Mouse (Mus musculus): Measurements from ENCODE around the gene Pbxip1.

GRCm38 (mm10) chr3:89416158-89416557 is 20.3 kb upstream of the Pbxip1 start:
- TF ChIP-seq CTCF (IDR thresholded peaks at IDR 0.05; ENCODE audit: low read depth) (no peak), EP300 (optimal IDR thresholded peaks at IDR 0.05) (no peak)
